Mouse (Mus musculus): ENCODE results near the gene Cachd1.

Gene Cachd1

GRCm38 (mm10) chr4:101076425-101076824 lies 299.9 kb downstream of the Cachd1 start:
- no peak for DNase-seq

All from kidney, adult 18-20 months (tissue).